Mouse (Mus musculus) intestine, embryonic 14.5 days (tissue): Measurements from ENCODE around the gene Nr6a1. TPM values are rescaled to one million over a fixed set of nuclear protein-coding genes. Genes with fewer than 3 reads are reported as not detected.

Experiments used
- ATAC-seq: fragments of 200-750 bp; cut with Nextera tagmentation; replicated peaks from 2 replicates; pipeline ENCODE4 v1.8.0; 2017; ENCODE audit warnings: low read depth, moderate number of reproducible peaks, moderate TSS enrichment, moderate library complexity; ENCODE audit not compliant: low FRiP score, low TSS enrichment
- DNase-seq: peaks from one replicate; pipeline ENCODE4 v3.0.0-alpha.2; 2018; ENCODE audit warnings: low spot score
- H3K27ac ChIP-seq: fragments of 300-500 bp; sonication (generic); 2 replicates; pipeline ENCODE4 v1.5.1; 2014; ENCODE audit warnings: low read depth, mild to moderate bottlenecking, control low read depth
- H3K27me3 ChIP-seq: fragments of 300-500 bp; sonication (generic); replicated peaks from 2 replicates; pipeline ENCODE4 v1.6.1; 2014; ENCODE audit warnings: low read length, control low read depth; ENCODE audit not compliant: control insufficient read depth, insufficient read depth
- H3K36me3 ChIP-seq: fragments of 300-500 bp; sonication (generic); 2 replicates; pipeline ENCODE4 v1.6.1; 2014; ENCODE audit warnings: low read length, control low read depth; ENCODE audit not compliant: control insufficient read depth, insufficient read depth
- H3K4me1 ChIP-seq: fragments of 300-500 bp; sonication (generic); replicated peaks from 2 replicates; pipeline ENCODE4 v1.6.1; 2014; ENCODE audit warnings: low read length, control low read depth, mixed read lengths; ENCODE audit not compliant: control insufficient read depth, insufficient read depth
- H3K4me2 ChIP-seq: fragments of 300-500 bp; sonication (generic); 2 replicates; pipeline ENCODE4 v1.6.1; 2014; ENCODE audit warnings: low read length
- H3K4me3 ChIP-seq: fragments of 300-500 bp; sonication (generic); 2 replicates; pipeline ENCODE4 v1.5.1; 2014; ENCODE audit warnings: low read depth, low read length, control low read depth, mixed read lengths
- H3K9ac ChIP-seq: fragments of 300-500 bp; sonication (generic); 2 replicates; pipeline ENCODE4 v1.6.1; 2014; ENCODE audit warnings: mild to moderate bottlenecking, low read length
- H3K9me3 ChIP-seq: fragments of 300-500 bp; sonication (generic); 2 replicates; pipeline ENCODE4 v1.6.1; 2016; ENCODE audit warnings: low read length, control low read depth; ENCODE audit not compliant: control insufficient read depth
- WGBS: fragments of 180-500 bp; shearing (Covaris S2); extraction: QIAGEN DNeasy Blood & Tissue Kit; methylation state at CpG from one replicate; pipeline ENCODE4 v1.1.7; 2014; 5-methylcytosine and 5-hydroxymethylcytosine counted together
- polyA plus RNA-seq: library from polyadenylated mRNA; unstranded; fragments of >200 nt; fragmentation: Nextera tagmentation; extraction: Ambion mirVana; gene quantifications from 2 replicates; pipeline ENCODE4 v1.2.1, GENCODE M21; 2014

Nr6a1 gene
- polyA plus RNA-seq, 1 experiment from 2014 or later: 2.4 TPM

- Histone ChIP-seq H3K27ac (no peak overlapping the region), H3K27me3 (no peaks in the 10 kb centered on the region), H3K4me3 (no peak overlapping the region), H3K4me1 (peaks cover 8% of the 10 kb centered on the region; the same call in 1 of the 2 replicates), H3K4me2 (no peak overlapping the region), H3K9ac (no peak overlapping the region), H3K36me3 (peaks cover 4% of the 10 kb centered on the region; the same call in 1 of the 2 replicates), H3K9me3 (no peaks in the 10 kb centered on the region)
- WGBS: 61% methylated on average over 3 of the region's 3 CpGs
- DNase-seq: no peak
- ATAC-seq: no peak
Observed at GRCm38 (mm10) chr2:38827801-38828306, 99.6 kb downstream of the Nr6a1 start.

GRCm38 (mm10) chr2:38826189-38826588, 101.3 kb downstream of the Nr6a1 start:
- Histone ChIP-seq H3K4me2 (no peak overlapping the region), H3K4me1 (peaks cover 8% of the 10 kb centered on the region; the same call in 1 of the 2 replicates), H3K9ac (no peak overlapping the region), H3K27ac (no peak overlapping the region), H3K9me3 (no peaks in the 10 kb centered on the region), H3K4me3 (no peak overlapping the region), H3K27me3 (no peaks in the 10 kb centered on the region), H3K36me3 (peaks cover 4% of the 10 kb centered on the region; the same call in 1 of the 2 replicates)
- ATAC-seq (no peak), DNase-seq (no peak)

GRCm38 (mm10) chr2:38824791-38825768, 102.4 kb downstream of the Nr6a1 start:
- Histone ChIP-seq H3K9ac (peak overlapping the region; percentile 89), H3K36me3 (no peaks in the 10 kb centered on the region), H3K9me3 (no peaks in the 10 kb centered on the region), H3K4me1 (peaks cover 8% of the 10 kb centered on the region; the same call in 1 of the 2 replicates), H3K27ac (peak overlapping the region; percentile 85), H3K4me2 (peak overlapping the region; percentile 66), H3K4me3 (peak overlapping the region; percentile 67), H3K27me3 (no peaks in the 10 kb centered on the region)
- 6% methylated on average over 15 of the region's 15 CpGs for WGBS
- ATAC-seq (no peak), DNase-seq (peak; percentile 78)

- peak overlapping the region; percentile 67 for H3K4me3 ChIP-seq
- H3K9me3 ChIP-seq: no peaks in the 10 kb centered on the region
- H3K27ac ChIP-seq: peak overlapping the region; percentile 92
- H3K9ac ChIP-seq: peak overlapping the region; percentile 89
- H3K4me1 ChIP-seq: peaks cover 8% of the 10 kb centered on the region; the same call in 1 of the 2 replicates
- peak overlapping the region; percentile 66 for H3K4me2 ChIP-seq
- no peaks in the 10 kb centered on the region for H3K36me3 ChIP-seq
- WGBS: 5% methylated on average over 12 of the region's 12 CpGs
- peak; percentile 84 for DNase-seq
- H3K27me3 ChIP-seq: no peaks in the 10 kb centered on the region
- ATAC-seq: peak; percentile 73
Observed at GRCm38 (mm10) chr2:38823912-38824583, 103.4 kb downstream of the Nr6a1 start.

- peaks cover 8% of the 10 kb centered on the region; the same call in 1 of the 2 replicates for H3K4me1 ChIP-seq
- peak overlapping the region; percentile 66 for H3K4me2 ChIP-seq
- peak overlapping the region; percentile 67 for H3K4me3 ChIP-seq
- H3K36me3 ChIP-seq: no peaks in the 10 kb centered on the region
- peak overlapping the region; percentile 92 for H3K27ac ChIP-seq
- no peaks in the 10 kb centered on the region for H3K27me3 ChIP-seq
- H3K9me3 ChIP-seq: no peaks in the 10 kb centered on the region
- 12% methylated on average over 8 of the region's 8 CpGs for WGBS
- DNase-seq: no peak
- ATAC-seq: peak; percentile 18; the same call in 1 of the 2 replicates
- H3K9ac ChIP-seq: peak overlapping the region; percentile 89
Observed at GRCm38 (mm10) chr2:38823406-38823805, 104.1 kb downstream of the Nr6a1 start.

- peak; percentile 92 for ATAC-seq
- Histone ChIP-seq H3K9me3 (no peaks in the 10 kb centered on the region), H3K4me3 (peak overlapping the region; percentile 67), H3K36me3 (no peaks in the 10 kb centered on the region), H3K9ac (peak overlapping the region; percentile 89), H3K4me1 (peaks cover 8% of the 10 kb centered on the region; the same call in 1 of the 2 replicates), H3K27ac (peak overlapping the region; percentile 92), H3K27me3 (no peaks in the 10 kb centered on the region), H3K4me2 (peak overlapping the region; percentile 66)
- DNase-seq: peak; percentile 77
- 5% methylated on average over 6 of the region's 6 CpGs for whole genome bisulfite sequencing
Observed at GRCm38 (mm10) chr2:38822995-38823394, 104.5 kb downstream of the Nr6a1 start.

- Histone ChIP-seq H3K9ac (no peak overlapping the region), H3K9me3 (no peaks in the 10 kb centered on the region), H3K4me3 (no peak overlapping the region), H3K27me3 (no peaks in the 10 kb centered on the region), H3K4me2 (no peak overlapping the region), H3K27ac (no peak overlapping the region), H3K4me1 (no peaks in the 10 kb centered on the region), H3K36me3 (no peaks in the 10 kb centered on the region)
- ATAC-seq (no peak), DNase-seq (no peak)
- 78% methylated on average over 4 of the region's 4 CpGs for WGBS
Observed at GRCm38 (mm10) chr2:38817487-38817886, 110.0 kb downstream of the Nr6a1 start.

- ATAC-seq (0 out of 2 replicates have a peak, but pooled peaks have one; percentile 36), DNase-seq (peak; percentile 73)
- Histone ChIP-seq H3K4me2 (no peak overlapping the region), H3K36me3 (no peaks in the 10 kb centered on the region), H3K27ac (no peak overlapping the region), H3K9ac (no peak overlapping the region), H3K4me1 (no peaks in the 10 kb centered on the region), H3K4me3 (no peak overlapping the region), H3K27me3 (no peaks in the 10 kb centered on the region), H3K9me3 (no peaks in the 10 kb centered on the region)
- WGBS: 21% methylated on average over 3 of the region's 3 CpGs
Observed at GRCm38 (mm10) chr2:38797087-38797624, 130.3 kb downstream of the Nr6a1 start.
